Mouse (Mus musculus): ENCODE data around the gene Otof.

GRCm38 (mm10) chr5:30340815-30341214, 120.9 kb downstream of the Otof start:
- TF ChIP-seq CTCF (IDR thresholded peaks at IDR 0.05; ENCODE audit: low read depth), result no peak
- no peak for TF ChIP-seq EP300 (IDR thresholded peaks at IDR 0.05; ENCODE audit: low read depth)

All from liver, postnatal 0 days (tissue).